Mouse (Mus musculus): ENCODE measurements around the gene Sema3f.

DNA sequence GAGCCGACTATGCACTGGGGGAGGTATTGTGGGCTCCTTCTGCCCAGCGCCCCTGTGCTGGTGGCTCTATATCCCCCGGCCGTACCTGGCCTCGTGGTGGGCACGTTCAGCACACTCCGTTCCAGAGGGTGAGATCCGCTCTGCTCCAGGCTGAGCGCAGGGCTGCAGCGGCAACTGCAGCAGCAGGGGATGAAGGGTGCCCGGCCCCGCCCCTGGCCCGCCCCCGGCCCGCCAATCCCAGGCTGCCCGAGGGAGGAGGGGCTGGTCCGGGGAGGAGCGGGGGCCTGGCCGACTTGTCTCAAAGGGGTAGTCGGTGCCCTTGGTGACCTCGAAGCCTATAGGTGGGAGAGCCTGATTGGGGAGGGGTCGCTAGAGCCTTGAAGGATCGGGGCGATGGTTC is 43.1 kb downstream of the Sema3f start:
- TF ChIP-seq POLR2A (IDR thresholded peaks at IDR 0.05; ENCODE audit: insufficient read length, low read depth) (no peak), TCF3 (IDR thresholded peaks at IDR 0.05; ENCODE audit: insufficient read length, low read depth) (no peak), MAX (IDR thresholded peaks at IDR 0.05; ENCODE audit: low read depth) (no peak), E2F4 (IDR thresholded peaks at IDR 0.05; ENCODE audit: insufficient read depth) (no peak), CEBPB (IDR thresholded peaks at IDR 0.05; ENCODE audit: insufficient read depth, poor library complexity, severe bottlenecking) (no peak), SRF (IDR thresholded peaks at IDR 0.05; ENCODE audit: control insufficient read depth, insufficient read length, low read depth) (no peak), MYOG (IDR thresholded peaks at IDR 0.05; ENCODE audit: control insufficient read depth in 1 of 3, insufficient read depth in 1 of 3, insufficient read length in 2 of 3, low read depth in 2 of 3) (no peak), MYOD1 (IDR thresholded peaks at IDR 0.05; ENCODE audit: control insufficient read depth in 1 of 3, insufficient read length in 2 of 3, low read depth in 2 of 3) (no peak), TCF12 (IDR thresholded peaks at IDR 0.05; ENCODE audit: insufficient read depth, poor library complexity, severe bottlenecking) (no peak), USF1 (IDR thresholded peaks at IDR 0.05; ENCODE audit: low read depth) (no peak), POLR2AphosphoS2 (IDR thresholded peaks at IDR 0.05; ENCODE audit: insufficient read length, low read depth) (no peak)

Measured in myocyte (in vitro differentiated cells).